Mouse (Mus musculus) spleen, adult 2 months (tissue): ENCODE measurements around the gene Pwwp2b.

Experiments used
- CTCF ChIP-seq: fragments of 200-500 bp; IDR thresholded peaks from 2 replicates; pipeline ENCODE4 v1.5.1; 2011; ENCODE audit warnings: mild to moderate bottlenecking, inconsistent platforms; ENCODE audit not compliant: insufficient read depth, insufficient read length, insufficient replicate concordance; ENCODE audit errors: extremely low read depth
- POLR2A ChIP-seq: fragments of 200-500 bp; IDR thresholded peaks from 2 replicates; pipeline ENCODE4 v1.6.1; 2011; ENCODE audit warnings: low read depth, low read length, inconsistent platforms

- TF ChIP-seq CTCF, result no peak
- TF ChIP-seq POLR2A, result no peak
Observed at GRCm38 (mm10) chr7:139200108-139200507, 48.2 kb upstream of the Pwwp2b start.
